Mouse (Mus musculus) MEL (cell line): ENCODE results near the gene Mcm6. TPM values are rescaled to one million over a fixed set of nuclear protein-coding genes. Genes with fewer than 3 reads are reported as not detected.

Experiments
- DNase-seq: peaks from one replicate; pipeline ENCODE4 v3.0.0; 2011; ENCODE audit warnings: low read depth, low spot score
- H3K27ac ChIP-seq: 2 replicates; pipeline ENCODE4 v1.5.1; 2012; ENCODE audit warnings: low read depth, mild to moderate bottlenecking, control low read depth, low read length, moderate library complexity; ENCODE audit not compliant: control insufficient read depth
- H3K27me3 ChIP-seq, 2 experiments: fragments of 150-350 bp in 1 of 2; sonication (generic) in 1 of 2; 2 replicates each; pipeline ENCODE4 v1.6.1; 2012; ENCODE audit warnings: low read length in 2 of 2, mild to moderate bottlenecking in 2 of 2, improper control_type of control experiment in 1 of 2, moderate library complexity in 1 of 2; ENCODE audit not compliant: insufficient read depth in 2 of 2, control insufficient read depth in 1 of 2
- H3K36me3 ChIP-seq, 2 experiments: 2 replicates each; pipeline ENCODE4 v1.6.1; 2012 to 2014; ENCODE audit warnings: low read length in 2 of 2, improper control_type of control experiment in 1 of 2, inconsistent platforms in 1 of 2, mild to moderate bottlenecking in 1 of 2; ENCODE audit not compliant: insufficient read depth in 2 of 2, control insufficient read depth in 1 of 2
- H3K4me1 ChIP-seq, 2 experiments: fragments of 150-350 bp in 1 of 2; sonication (generic) in 1 of 2; 2 replicates each; pipeline ENCODE4 v1.6.1; 2012; ENCODE audit warnings: low read length in 2 of 2, improper control_type of control experiment in 1 of 2, mild to moderate bottlenecking in 1 of 2; ENCODE audit not compliant: insufficient read depth in 2 of 2, control insufficient read depth in 1 of 2
- H3K4me3 ChIP-seq, 2 experiments: fragments of 150-350 bp in 1 of 2; sonication (generic) in 1 of 2; 2 replicates each; pipeline ENCODE4 v1.5.1; 2012; ENCODE audit warnings: low read depth in 2 of 2, low read length in 2 of 2, mild to moderate bottlenecking in 2 of 2, moderate library complexity in 2 of 2, control low read depth in 1 of 2, improper control_type of control experiment in 1 of 2; ENCODE audit not compliant: control insufficient read depth in 1 of 2, insufficient read depth in 1 of 2
- H3K79me2 ChIP-seq: 2 replicates; pipeline ENCODE4 v1.6.1; 2012; ENCODE audit warnings: mild to moderate bottlenecking, low read length, moderate library complexity; ENCODE audit not compliant: control insufficient read depth, poor library complexity, insufficient read depth
- H3K9ac ChIP-seq: 2 replicates; pipeline ENCODE4 v1.6.1; 2012; ENCODE audit warnings: low read depth, mild to moderate bottlenecking, control low read depth, low read length, moderate library complexity; ENCODE audit not compliant: control insufficient read depth, poor library complexity, severe bottlenecking
- H3K9me3 ChIP-seq: fragments of 150-350 bp; sonication (generic); replicated peaks from 2 replicates; pipeline ENCODE4 v1.6.1; 2012; ENCODE audit warnings: mild to moderate bottlenecking, low read length, improper control_type of control experiment, moderate library complexity; ENCODE audit not compliant: insufficient read depth
- BHLHE40 ChIP-seq: IDR thresholded peaks from 2 replicates; pipeline ENCODE4 v1.6.1; 2012; ENCODE audit warnings: low read depth, mild to moderate bottlenecking, inconsistent platforms, low read length, improper control_type of control experiment, borderline replicate concordance
- CHD1 ChIP-seq: IDR thresholded peaks from 2 replicates; pipeline ENCODE4 v1.6.1; 2012; ENCODE audit warnings: low read depth, mild to moderate bottlenecking, inconsistent platforms, low read length, improper control_type of control experiment
- CHD2 ChIP-seq: IDR thresholded peaks from 2 replicates; pipeline ENCODE4 v1.6.1; 2011; ENCODE audit warnings: low read length, improper control_type of control experiment
- CTCF ChIP-seq, 3 experiments: IDR thresholded peaks in 2 of 3; conservative IDR thresholded peaks in 1 of 3; 2 replicates each; pipeline ENCODE4 v1.5.1; 2011 to 2012; ENCODE audit warnings: low read length in 3 of 3, low read depth in 2 of 3, mild to moderate bottlenecking in 2 of 3, improper control_type of control experiment in 1 of 3, inconsistent platforms in 1 of 3, mixed read lengths in 1 of 3, moderate library complexity in 1 of 3; ENCODE audit not compliant: control insufficient read depth in 1 of 3, insufficient read depth in 1 of 3, poor library complexity in 1 of 3, severe bottlenecking in 1 of 3
- E2F4 ChIP-seq: IDR thresholded peaks from 2 replicates; pipeline ENCODE4 v1.6.1; 2011; ENCODE audit warnings: low read depth, low read length, improper control_type of control experiment, borderline replicate concordance
- ELF1 ChIP-seq: IDR thresholded peaks from 2 replicates; pipeline ENCODE4 v1.6.1; 2014; ENCODE audit warnings: low read depth, mild to moderate bottlenecking, inconsistent platforms, low read length, improper control_type of control experiment, moderate library complexity
- ETS1 ChIP-seq: IDR thresholded peaks from 2 replicates; pipeline ENCODE4 v1.6.1; 2012; ENCODE audit warnings: low read depth, mild to moderate bottlenecking, inconsistent platforms, low read length, improper control_type of control experiment, moderate library complexity
- GABPA ChIP-seq: IDR thresholded peaks from 2 replicates; pipeline ENCODE4 v1.6.1; 2012; ENCODE audit warnings: low read depth, mild to moderate bottlenecking, inconsistent platforms, low read length, improper control_type of control experiment, moderate library complexity
- GATA1 ChIP-seq: IDR thresholded peaks from 2 replicates; pipeline ENCODE4 v1.6.1; 2011; ENCODE audit warnings: low read depth, low read length, improper control_type of control experiment
- HCFC1 ChIP-seq: IDR thresholded peaks from 2 replicates; pipeline ENCODE4 v1.6.1; 2012; ENCODE audit warnings: low read depth, mild to moderate bottlenecking, inconsistent platforms, low read length, improper control_type of control experiment, moderate library complexity
- JUND ChIP-seq: IDR thresholded peaks from 2 replicates; pipeline ENCODE4 v1.6.1; 2011; ENCODE audit warnings: low read depth, mild to moderate bottlenecking, improper control_type of control experiment, low read length
- KAT2A ChIP-seq: conservative IDR thresholded peaks from 2 replicates; pipeline ENCODE4 v1.6.1; 2012; ENCODE audit warnings: low read depth, low read length, improper control_type of control experiment, inconsistent platforms
- MAFK ChIP-seq: IDR thresholded peaks from 2 replicates; pipeline ENCODE4 v1.6.1; 2011; ENCODE audit warnings: low read depth, mild to moderate bottlenecking, low read length, improper control_type of control experiment, borderline replicate concordance
- MAX ChIP-seq: IDR thresholded peaks from 2 replicates; pipeline ENCODE4 v1.6.1; 2011; ENCODE audit warnings: low read length, improper control_type of control experiment
- MAZ ChIP-seq: IDR thresholded peaks from 2 replicates; pipeline ENCODE4 v1.6.1; 2012; ENCODE audit warnings: low read depth, mild to moderate bottlenecking, inconsistent platforms, low read length, improper control_type of control experiment
- MXI1 ChIP-seq: IDR thresholded peaks from 2 replicates; pipeline ENCODE4 v1.6.1; 2011; ENCODE audit warnings: mild to moderate bottlenecking, low read depth, low read length, improper control_type of control experiment
- MYB ChIP-seq: IDR thresholded peaks from 2 replicates; pipeline ENCODE4 v1.6.1; 2011; ENCODE audit warnings: mild to moderate bottlenecking, low read depth, low read length, improper control_type of control experiment
- MYC ChIP-seq: IDR thresholded peaks from 2 replicates; pipeline ENCODE4 v1.6.1; 2011; ENCODE audit warnings: low read depth, mild to moderate bottlenecking, low read length, improper control_type of control experiment, moderate library complexity
- NELFE ChIP-seq: IDR thresholded peaks from 2 replicates; pipeline ENCODE4 v1.6.1; 2011; ENCODE audit warnings: low read depth, low read length, improper control_type of control experiment
- POLR2A ChIP-seq, 2 experiments: IDR thresholded peaks; 2 replicates each; pipeline ENCODE4 v1.6.1; 2011 to 2012; ENCODE audit warnings: low read length in 2 of 2, mild to moderate bottlenecking in 2 of 2, control low read depth in 1 of 2, improper control_type of control experiment in 1 of 2, low read depth in 1 of 2, moderate library complexity in 1 of 2; ENCODE audit not compliant: control insufficient read depth in 1 of 2, insufficient read depth in 1 of 2, poor library complexity in 1 of 2
- POLR2AphosphoS2 ChIP-seq: IDR thresholded peaks from 2 replicates; pipeline ENCODE4 v1.6.1; 2011; ENCODE audit warnings: low read length, improper control_type of control experiment
- POLR2AphosphoS5 ChIP-seq: IDR thresholded peaks from 2 replicates; pipeline ENCODE4 v1.6.1; 2012; ENCODE audit warnings: low read depth, borderline replicate concordance, mild to moderate bottlenecking, inconsistent platforms, low read length, moderate library complexity, mixed read lengths
- RAD21 ChIP-seq: IDR thresholded peaks from 2 replicates; pipeline ENCODE4 v1.6.1; 2011; ENCODE audit warnings: mild to moderate bottlenecking, low read depth, low read length, improper control_type of control experiment
- RCOR1 ChIP-seq: IDR thresholded peaks from 2 replicates; pipeline ENCODE4 v1.6.1; 2012; ENCODE audit warnings: low read depth, mild to moderate bottlenecking, inconsistent platforms, low read length, improper control_type of control experiment
- SMC3 ChIP-seq: IDR thresholded peaks from 2 replicates; pipeline ENCODE4 v1.6.1; 2011; ENCODE audit warnings: low read depth, low read length, improper control_type of control experiment
- TBP ChIP-seq: IDR thresholded peaks from 2 replicates; pipeline ENCODE4 v1.8.0; 2011; ENCODE audit warnings: low read depth, low read length, improper control_type of control experiment
- UBTF ChIP-seq: IDR thresholded peaks from 2 replicates; pipeline ENCODE4 v1.6.1; 2012; ENCODE audit warnings: low read depth, mild to moderate bottlenecking, inconsistent platforms, low read length, improper control_type of control experiment, moderate library complexity, borderline replicate concordance; ENCODE audit not compliant: insufficient read depth
- USF2 ChIP-seq, 2 experiments: IDR thresholded peaks; 2 replicates each; pipeline ENCODE4 v1.6.1; 2011 to 2012; ENCODE audit warnings: improper control_type of control experiment in 2 of 2, low read length in 2 of 2, borderline replicate concordance in 1 of 2, inconsistent platforms in 1 of 2, low read depth in 1 of 2, mild to moderate bottlenecking in 1 of 2; ENCODE audit not compliant: insufficient read depth in 1 of 2
- ZC3H11A ChIP-seq: IDR thresholded peaks from 2 replicates; pipeline ENCODE4 v1.6.1; 2012; ENCODE audit warnings: low read depth, mild to moderate bottlenecking, inconsistent platforms, low read length, improper control_type of control experiment
- ZKSCAN1 ChIP-seq: IDR thresholded peaks from 2 replicates; pipeline ENCODE4 v1.6.1; 2012; ENCODE audit warnings: low read depth, mild to moderate bottlenecking, inconsistent platforms, low read length, improper control_type of control experiment, moderate library complexity
- ZMIZ1 ChIP-seq: IDR thresholded peaks from 2 replicates; pipeline ENCODE4 v1.6.1; 2012; ENCODE audit warnings: low read depth, mild to moderate bottlenecking, inconsistent platforms, low read length, improper control_type of control experiment, moderate library complexity
- ZNF384 ChIP-seq: IDR thresholded peaks from 2 replicates; pipeline ENCODE4 v1.6.1; 2012; ENCODE audit warnings: low read depth, mild to moderate bottlenecking, inconsistent platforms, low read length, improper control_type of control experiment
- polyA plus RNA-seq, 2 experiments: library from polyadenylated mRNA; stranded (reverse) in 1 of 2; unstranded in 1 of 2; fragments of >175 nt in 1 of 2; fragments of >200 nt in 1 of 2; gene quantifications; 2 replicates each; pipeline versions ENCODE4 v1.2.1 to v1.2.4; 2012; ENCODE audit warnings: low replicate concordance in 2 of 2, low read depth in 1 of 2; ENCODE audit not compliant: insufficient read length in 2 of 2, insufficient read depth in 1 of 2, missing spikeins in 1 of 2
- total RNA-seq: library from RNA; depleted of rRNA; stranded (reverse); fragments of 300-350 nt; gene quantifications from 2 replicates; pipeline ENCODE4 v1.2.3, GENCODE M21; 2012

The Mcm6 gene
- total and polyA plus RNA-seq, 3 experiments, result 218 to 850 (median 234) TPM

GRCm38 (mm10) chr1:128282924-128283323, 76.5 kb downstream of the Mcm6 start:
- no peak overlapping the region for H3K9ac ChIP-seq
- peak; percentile 31 for DNase-seq
- TF ChIP-seq SMC3 (peak; percentile 54), POLR2A (IDR thresholded peaks at IDR 0.05; ENCODE audit: control insufficient read depth in 1 of 2, insufficient read depth in 1 of 2, low read depth in 1 of 2, low read length in 2 of 2, poor library complexity in 1 of 2) (no peak), KAT2A (no peak), MYC (0 out of 2 replicates have a peak, but pooled peaks have one; percentile 42), UBTF (no peak), E2F4 (no peak), HCFC1 (no peak), MXI1 (no peak), CHD1 (no peak), MAFK (no peak), ETS1 (no peak), MYB (no peak), ELF1 (no peak), RCOR1 (no peak), ZNF384 (no peak), GABPA (no peak), NELFE (no peak), ZMIZ1 (no peak), TBP (no peak), MAZ (no peak), USF2 (IDR thresholded peaks at IDR 0.05; ENCODE audit: borderline replicate concordance in 1 of 2, insufficient read depth in 1 of 2, low read depth in 1 of 2, low read length in 2 of 2) (no peak), CHD2 (no peak), POLR2AphosphoS2 (no peak), RAD21 (peak; percentile 32), POLR2AphosphoS5 (no peak), GATA1 (no peak), ZC3H11A (0 out of 2 replicates have a peak, but pooled peaks have one; percentile 7), BHLHE40 (no peak), MAX (no peak), JUND (no peak), CTCF (IDR thresholded peaks at IDR 0.05 in 2 of 3, conservative IDR thresholded peaks at IDR 0.05 in 1 of 3; ENCODE audit: control insufficient read depth in 1 of 3, insufficient read depth in 1 of 3, low read depth in 2 of 3, low read length in 3 of 3, poor library complexity in 1 of 3, severe bottlenecking in 1 of 3) (peak; percentile 16 to 46 (median 28); a peak in 4 of 6 replicates), ZKSCAN1 (no peak)
- TF ChIP-seq, all 39 proteins: peak for 5
- Histone ChIP-seq H3K36me3 (peaks cover 0 to 8% of the 10 kb centered on the region in 2 experiments; a peak in 2 of 4 replicates), H3K4me1 (no peaks in the 10 kb centered on the region), H3K4me3 (no peak overlapping the region), H3K27ac (no peak overlapping the region), H3K9me3 (no peaks in the 10 kb centered on the region), H3K27me3 (no peaks in the 10 kb centered on the region), H3K79me2 (no peaks in the 10 kb centered on the region)
